Mouse (Mus musculus) liver, adult 2 months (tissue): ENCODE measurements around the gene Dnah2.

ENCODE experiments used
- CTCF ChIP-seq: fragments of 200-500 bp; IDR thresholded peaks from 2 replicates; pipeline ENCODE4 v1.5.1; 2011; ENCODE audit warnings: low read depth, low read length, control low read depth
- POLR2A ChIP-seq: fragments of 200-500 bp; IDR thresholded peaks from 2 replicates; pipeline ENCODE4 v1.6.1; 2011; ENCODE audit warnings: low read length, control low read depth; ENCODE audit not compliant: insufficient read depth; ENCODE audit errors: extremely low read depth

- TF ChIP-seq CTCF (no peak), POLR2A (no peak)
Measured at GRCm38 (mm10) chr11:69370817-69371215, 178.1 kb downstream of the Dnah2 start.
